ENCODE assay signal across 8 mouse cellular contexts in the genomic region with DNA sequence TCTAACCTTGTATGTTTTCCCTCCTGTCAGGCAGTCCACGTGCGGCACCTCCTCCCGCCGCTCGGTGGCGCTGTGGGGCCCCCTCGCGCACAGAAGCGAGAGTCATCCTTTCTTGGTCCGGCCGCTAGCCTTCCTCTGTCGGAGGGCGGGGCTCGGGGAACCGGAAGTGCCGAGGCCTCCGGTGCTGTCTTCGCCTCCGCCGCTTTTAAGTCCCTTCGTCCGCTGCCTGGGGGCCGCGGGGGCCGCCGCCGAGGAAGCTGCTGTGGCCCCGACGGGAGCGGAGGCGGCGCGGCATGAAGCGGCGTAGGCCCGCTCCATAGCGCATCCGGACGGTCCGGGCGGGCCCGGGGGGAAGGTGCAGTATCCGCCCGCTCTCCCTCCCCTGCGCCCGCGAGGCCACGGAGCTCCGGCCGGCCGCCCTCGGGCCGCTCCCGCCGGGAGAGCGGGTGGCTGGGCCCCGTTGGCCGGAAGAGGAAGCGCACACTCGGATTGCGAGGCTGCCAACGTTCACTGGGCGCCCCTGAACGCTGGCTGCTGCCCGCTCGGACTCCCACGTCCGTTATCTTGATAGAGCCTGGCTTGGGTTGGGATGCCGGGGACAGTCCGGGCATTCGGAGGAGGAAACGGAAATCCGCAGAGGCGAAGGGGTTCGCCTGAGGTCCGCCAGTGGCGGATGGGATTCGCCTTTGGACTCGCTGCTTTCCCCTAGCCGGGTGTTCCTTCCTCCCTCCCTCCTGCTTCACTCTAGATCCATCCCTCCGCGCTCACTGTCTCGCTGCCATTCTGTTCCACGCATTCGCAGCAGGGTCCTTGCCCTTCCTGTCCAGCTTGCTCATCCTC. TPM values are rescaled to one million over a fixed set of nuclear protein-coding genes. Genes with fewer than 3 reads are reported as not detected.
DNase-seq lines count a peak whose midpoint lies in the region; ATAC-seq lines count a peak whose summit lies in the region.

A gene (plus strand): TSS at position 146 of the 840 bp plus-strand sequence.

- peaks cover 14% of the 10 kb centered on the region for H3K4me1 ChIP-seq in hindbrain, embryonic 13.5 days (replicated peaks)

- H3K4me2 ChIP-seq in hindbrain, embryonic 13.5 days = peak within 1 kb of the TSS; percentile 95

- peak; percentile 94 for DNase-seq in NIH3T3 (ENCODE audit: low read depth)
- peak; percentile 97 to 98 for DNase-seq in cerebellum, postnatal 10 days
- peak; percentile 86 to 92 for DNase-seq in frontal cortex, postnatal 14 days (ENCODE audit: low spot score in 2 of 2)
- DNase-seq in layer of hippocampus, postnatal 25 days (ENCODE audit: extremely low spot score in 1 of 2, low spot score in 1 of 2) = peak; percentile 88 to 90
- peak; percentile 95 for DNase-seq in lung, postnatal 25 days (ENCODE audit: low spot score)
- DNase-seq in retina, embryonic 14.5 days (ENCODE audit: low spot score) = peak; percentile 93
- DNase-seq in thymus, postnatal 4 days = peak; percentile 96

- H3K27me3 ChIP-seq in hindbrain, embryonic 13.5 days = no peaks in the 10 kb centered on the region

- H3K27ac ChIP-seq in hindbrain, embryonic 13.5 days = peak within 1 kb of the TSS; percentile 94

- peak; percentile 92 for ATAC-seq in hindbrain, embryonic 13.5 days (ENCODE audit: low FRiP score)

- H3K9me3 ChIP-seq in hindbrain, embryonic 13.5 days = no peaks in the 10 kb centered on the region

- under 1% methylated on average over 82 of the region's 85 CpGs for WGBS in hindbrain, embryonic 13.5 days

- peak within 1 kb of the TSS; percentile 85 for H3K4me3 ChIP-seq in hindbrain, embryonic 13.5 days

- H3K36me3 ChIP-seq in hindbrain, embryonic 13.5 days = peaks cover 12% of the 10 kb centered on the region

- H3K9ac ChIP-seq in hindbrain, embryonic 13.5 days = peak within 1 kb of the TSS; percentile 97

RNA-seq across cellular contexts. Expression of the gene that starts here (rescaled TPM):
- polyA plus RNA-seq in hindbrain, embryonic 13.5 days (2015; fragmentation: Nextera tagmentation; extraction: Ambion mirVana) = 36.8 and 39.3 TPM in 2 replicates
- total RNA-seq in layer of hippocampus, postnatal 25 days (2021) = 100 to 1,000 TPM; 150 to 161 TPM

Comparison
In these comparisons a context has a peak if more than half of its experiments do, and no peak if none do; other contexts are left out.
1. Peak in every context shown above with its lines: DNase-seq, ATAC-seq, H3K4me3 ChIP-seq and H3K27ac ChIP-seq.